Mouse (Mus musculus) forebrain, embryonic 11.5 days (tissue): ENCODE measurements around the gene Wdr34. TPM values are rescaled to one million over a fixed set of nuclear protein-coding genes. Genes with fewer than 3 reads are reported as not detected.

ENCODE experiments used
- ATAC-seq: fragments of 200-750 bp; cut with Nextera tagmentation; replicated peaks from 2 replicates; pipeline ENCODE4 v1.8.0; 2017; ENCODE audit warnings: moderate TSS enrichment; ENCODE audit not compliant: low FRiP score
- DNase-seq: peaks from one replicate; pipeline ENCODE4 v3.0.0-alpha.2; 2017; ENCODE audit warnings: low spot score
- H3K27ac ChIP-seq: fragments of 300-500 bp; sonication (generic); 2 replicates; pipeline ENCODE4 v1.5.1; 2014; ENCODE audit warnings: low read depth, low read length
- H3K27me3 ChIP-seq: fragments of 300-500 bp; sonication (generic); 2 replicates; pipeline ENCODE4 v1.6.1; 2014; ENCODE audit warnings: mild to moderate bottlenecking, low read length, mixed read lengths; ENCODE audit not compliant: control insufficient read depth, insufficient read depth
- H3K36me3 ChIP-seq: fragments of 300-500 bp; sonication (generic); 2 replicates; pipeline ENCODE4 v1.6.1; 2014; ENCODE audit warnings: mild to moderate bottlenecking, low read length, moderate library complexity, mixed read lengths; ENCODE audit not compliant: control insufficient read depth, insufficient read depth
- H3K4me1 ChIP-seq: fragments of 300-500 bp; sonication (generic); replicated peaks from 2 replicates; pipeline ENCODE4 v1.6.1; 2014; ENCODE audit warnings: low read length, mixed read lengths; ENCODE audit not compliant: control insufficient read depth, insufficient read depth
- H3K4me2 ChIP-seq: fragments of 300-500 bp; sonication (generic); 2 replicates; pipeline ENCODE4 v1.6.1; 2014; ENCODE audit warnings: low read depth, mild to moderate bottlenecking, low read length, moderate library complexity, mixed read lengths; ENCODE audit not compliant: severe bottlenecking
- H3K4me3 ChIP-seq: fragments of 300-500 bp; sonication (generic); 2 replicates; pipeline ENCODE4 v1.5.1; 2014; ENCODE audit warnings: low read depth, low read length
- H3K9ac ChIP-seq: fragments of 300-500 bp; sonication (generic); 2 replicates; pipeline ENCODE4 v1.6.1; 2014; ENCODE audit warnings: low read length
- H3K9me3 ChIP-seq: fragments of 300-500 bp; sonication (generic); 2 replicates; pipeline ENCODE4 v1.6.1; 2016; ENCODE audit warnings: low read length, mixed read lengths; ENCODE audit not compliant: control insufficient read depth
- WGBS: fragments of 180-500 bp; shearing (Covaris S2); extraction: QIAGEN DNeasy Blood & Tissue Kit; methylation state at CpG from one replicate; pipeline ENCODE4 v1.1.7; 2014; 5-methylcytosine and 5-hydroxymethylcytosine counted together
- polyA plus RNA-seq: library from polyadenylated mRNA; unstranded; fragments of >200 nt; fragmentation: Nextera tagmentation; extraction: Ambion mirVana; gene quantifications from 2 replicates; pipeline ENCODE4 v1.2.1, GENCODE M21; 2014

The Wdr34 gene
- 35.9 and 39.6 TPM in 2 replicates for polyA plus RNA-seq

GRCm38 (mm10) chr2:30048699-30049388 lies at the start of gene Wdr34:
Gene Wdr34, minus strand, starts transcription at chr2:30048881.
- peak within 1 kb of the TSS; percentile 72 for H3K9ac ChIP-seq
- DNase-seq, result peak; percentile 99
- 1% methylated on average over 54 of the region's 54 CpGs for WGBS
- no peaks in the 10 kb centered on the region for H3K9me3 ChIP-seq
- H3K4me2 ChIP-seq, result peak within 1 kb of the TSS; percentile 68
- H3K4me3 ChIP-seq, result peak within 1 kb of the TSS; percentile 54
- no peaks in the 10 kb centered on the region for H3K36me3 ChIP-seq
- H3K27ac ChIP-seq, result peak within 1 kb of the TSS; percentile 86
- no peaks in the 10 kb centered on the region for H3K27me3 ChIP-seq
- ATAC-seq, result peak; percentile 91
- no peaks in the 10 kb centered on the region for H3K4me1 ChIP-seq

GRCm38 (mm10) chr2:30095882-30096527 lies 47.3 kb upstream of the Wdr34 start:
- peaks cover 4% of the 10 kb centered on the region; the same call in 1 of the 2 replicates for H3K4me1 ChIP-seq
- H3K36me3 ChIP-seq, result no peaks in the 10 kb centered on the region
- H3K9ac ChIP-seq, result no peak overlapping the region
- no peak overlapping the region for H3K27ac ChIP-seq
- no peak overlapping the region for H3K4me3 ChIP-seq
- peak; percentile 70 for DNase-seq
- no peaks in the 10 kb centered on the region for H3K27me3 ChIP-seq
- no peak overlapping the region for H3K4me2 ChIP-seq
- no peak for ATAC-seq
- no peaks in the 10 kb centered on the region for H3K9me3 ChIP-seq
- WGBS, result 71% methylated on average over 2 of the region's 2 CpGs

GRCm38 (mm10) chr2:30094208-30094588 lies 45.5 kb upstream of the Wdr34 start:
- H3K9ac ChIP-seq, result peak overlapping the region; percentile 64
- H3K4me2 ChIP-seq, result peak overlapping the region; percentile 75
- peaks cover 4% of the 10 kb centered on the region; the same call in 1 of the 2 replicates for H3K4me1 ChIP-seq
- H3K4me3 ChIP-seq, result peak overlapping the region; percentile 58
- DNase-seq, result no peak
- H3K36me3 ChIP-seq, result no peaks in the 10 kb centered on the region
- peak overlapping the region; percentile 38; the same call in 1 of the 2 replicates for H3K27ac ChIP-seq
- H3K27me3 ChIP-seq, result no peaks in the 10 kb centered on the region
- ATAC-seq, result no peak
- no peaks in the 10 kb centered on the region for H3K9me3 ChIP-seq
- 4% methylated on average over 13 of the region's 13 CpGs for WGBS

- Histone ChIP-seq H3K4me1 (peaks cover 4% of the 10 kb centered on the region; the same call in 1 of the 2 replicates), H3K4me2 (peak within 1 kb of the TSS; percentile 75), H3K4me3 (peak within 1 kb of the TSS; percentile 58), H3K27ac (peak within 1 kb of the TSS; percentile 38; the same call in 1 of the 2 replicates), H3K9me3 (no peaks in the 10 kb centered on the region), H3K27me3 (no peaks in the 10 kb centered on the region), H3K36me3 (no peaks in the 10 kb centered on the region), H3K9ac (peak within 1 kb of the TSS; percentile 70)
- ATAC-seq (peak; percentile 97), DNase-seq (peak; percentile 98)
- 0% methylated on average over 50 of the region's 51 CpGs for WGBS
Observed at GRCm38 (mm10) chr2:30093471-30094207, 45.0 kb upstream of the Wdr34 start, which contains the start of gene Zdhhc12. Gene Zdhhc12, minus strand, starts transcription at chr2:30093648.

GRCm38 (mm10) chr2:30092280-30092918 lies 43.7 kb upstream of the Wdr34 start:
- Histone ChIP-seq H3K4me2 (peak overlapping the region; percentile 75; the same call in 1 of the 2 replicates), H3K9ac (no peak overlapping the region), H3K9me3 (no peaks in the 10 kb centered on the region), H3K27ac (no peak overlapping the region), H3K36me3 (no peaks in the 10 kb centered on the region), H3K4me3 (peak overlapping the region; percentile 58), H3K27me3 (no peaks in the 10 kb centered on the region), H3K4me1 (peaks cover 4% of the 10 kb centered on the region; the same call in 1 of the 2 replicates)
- DNase-seq, result no peak
- WGBS, result 43% methylated on average over 6 of the region's 6 CpGs
- no peak for ATAC-seq

- Histone ChIP-seq H3K4me2 (no peak overlapping the region), H3K27me3 (no peaks in the 10 kb centered on the region), H3K4me1 (peaks cover 4% of the 10 kb centered on the region; the same call in 1 of the 2 replicates), H3K9me3 (no peaks in the 10 kb centered on the region), H3K9ac (no peak overlapping the region), H3K27ac (no peak overlapping the region), H3K4me3 (no peak overlapping the region), H3K36me3 (no peaks in the 10 kb centered on the region)
- DNase-seq (no peak), ATAC-seq (no peak)
- 92% methylated on average over 12 of the region's 12 CpGs for WGBS
Observed at GRCm38 (mm10) chr2:30091521-30091920, 42.8 kb upstream of the Wdr34 start.

- Histone ChIP-seq H3K27ac (no peak overlapping the region), H3K4me2 (no peak overlapping the region), H3K9ac (no peak overlapping the region), H3K4me3 (no peak overlapping the region), H3K36me3 (no peaks in the 10 kb centered on the region), H3K4me1 (peaks cover 2% of the 10 kb centered on the region; the same call in 1 of the 2 replicates), H3K9me3 (no peaks in the 10 kb centered on the region), H3K27me3 (no peaks in the 10 kb centered on the region)
- no peak for ATAC-seq
- no peak for DNase-seq
- 88% methylated on average over 4 of the region's 4 CpGs for WGBS
Observed at GRCm38 (mm10) chr2:30087310-30087709, 38.6 kb upstream of the Wdr34 start.

GRCm38 (mm10) chr2:30084632-30085031 lies 36.0 kb upstream of the Wdr34 start:
- peak overlapping the region; percentile 27; the same call in 1 of the 2 replicates for H3K4me2 ChIP-seq
- peak overlapping the region; percentile 37 for H3K9ac ChIP-seq
- H3K4me1 ChIP-seq, result peaks cover 2% of the 10 kb centered on the region; the same call in 1 of the 2 replicates
- H3K27me3 ChIP-seq, result no peaks in the 10 kb centered on the region
- ATAC-seq (no peak), DNase-seq (no peak)
- no peaks in the 10 kb centered on the region for H3K36me3 ChIP-seq
- WGBS, result 11% methylated on average over 12 of the region's 12 CpGs
- no peaks in the 10 kb centered on the region for H3K9me3 ChIP-seq
- no peak overlapping the region for H3K4me3 ChIP-seq
- H3K27ac ChIP-seq, result no peak overlapping the region
